ENCODE assay signal across 31 mouse cellular contexts in genomic region chr1:61736550-61736949, GRCm38 (mm10).
DNase-seq lines count a peak whose midpoint lies in the region; ATAC-seq and TF ChIP-seq lines count a peak whose summit lies in the region.
"Had no signal": no experiment of that assay in that cellular context is flagged by ENCODE, and none has a peak within 500 bp of the region (broad histone marks: within the 10 kb centered on the region; RNA-seq: fewer than 3 reads in every experiment).

No protein-coding gene starts in this region.

- DNase-seq in kidney, adult 9 months: peak; percentile 13
- DNase-seq in kidney, postnatal 10 days: no peak
- DNase-seq in stomach, postnatal 0 days (ENCODE audit: low spot score): no peak
- DNase-seq in cerebellum, adult 9-11 months: no peak
- no peak for DNase-seq in left cerebral cortex, adult 9 months (ENCODE audit: low spot score in 2 of 2)
- DNase-seq: adrenal gland, adult 2 months; adrenal gland, postnatal 14 days; B cell, adult 2 months; cerebellum, adult 11 months; cerebellum, adult 2 months; cerebellum, postnatal 10 days; cerebellum, postnatal 36 days; embryo, embryonic 11 days; gastrocnemius, postnatal 25 days; heart, adult 18-20 months; heart, postnatal 10 days; heart, postnatal 36 days had no signal

- TF ChIP-seq EP300 in stomach, postnatal 0 days (optimal IDR thresholded peaks at IDR 0.05): no peak

- no peaks in the 10 kb centered on the region for H3K36me3 ChIP-seq in intestine, embryonic 15.5 days
- H3K36me3 ChIP-seq in intestine, postnatal 0 days (ENCODE audit: control insufficient read depth, insufficient read depth): no peaks in the 10 kb centered on the region
- H3K36me3 ChIP-seq in stomach, postnatal 0 days (ENCODE audit: control insufficient read depth, insufficient read depth, low read length): no peaks in the 10 kb centered on the region
- H3K36me3 ChIP-seq: embryonic facial prominence, embryonic 10.5 days; embryonic facial prominence, embryonic 13.5 days; forebrain, embryonic 12.5 days; forebrain, embryonic 15.5 days; G1E; heart, embryonic 12.5 days; heart, embryonic 15.5 days; hindbrain, embryonic 10.5 days; hindbrain, embryonic 13.5 days had no signal

- TF ChIP-seq CTCF in intestine, postnatal 0 days (IDR thresholded peaks at IDR 0.05; ENCODE audit: low read depth): no peak
- no peak for TF ChIP-seq CTCF in stomach, postnatal 0 days (IDR thresholded peaks at IDR 0.05; ENCODE audit: low read depth)

- ATAC-seq in intestine, embryonic 15.5 days: peak; percentile 83
- ATAC-seq in intestine, postnatal 0 days: peak; percentile 65
- ATAC-seq in stomach, postnatal 0 days (ENCODE audit: low FRiP score, low TSS enrichment): peak; percentile 74
- ATAC-seq: forebrain, embryonic 15.5 days; Patski had no signal

- no peaks in the 10 kb centered on the region for H3K4me1 ChIP-seq in intestine, embryonic 15.5 days (replicated peaks)
- H3K4me1 ChIP-seq in intestine, postnatal 0 days (replicated peaks; ENCODE audit: control insufficient read depth, insufficient read depth, low read length): peaks cover 6% of the 10 kb centered on the region; the same call in 1 of the 2 replicates
- H3K4me1 ChIP-seq in stomach, postnatal 0 days (replicated peaks; ENCODE audit: control insufficient read depth, insufficient read depth): no peaks in the 10 kb centered on the region
- H3K4me1 ChIP-seq: embryonic facial prominence, embryonic 10.5 days; embryonic facial prominence, embryonic 13.5 days; forebrain, embryonic 12.5 days; forebrain, embryonic 15.5 days; heart, embryonic 12.5 days; heart, embryonic 15.5 days; hindbrain, embryonic 10.5 days; hindbrain, embryonic 13.5 days had no signal

- no peaks in the 10 kb centered on the region for H3K9me3 ChIP-seq in intestine, embryonic 15.5 days
- H3K9me3 ChIP-seq in intestine, postnatal 0 days (ENCODE audit: control insufficient read depth): no peaks in the 10 kb centered on the region
- no peaks in the 10 kb centered on the region for H3K9me3 ChIP-seq in stomach, postnatal 0 days (ENCODE audit: control insufficient read depth, low read length)
- H3K9me3 ChIP-seq: embryonic facial prominence, embryonic 10.5 days; embryonic facial prominence, embryonic 13.5 days; forebrain, embryonic 12.5 days; forebrain, embryonic 15.5 days; G1E; heart, embryonic 12.5 days; heart, embryonic 15.5 days; hindbrain, embryonic 10.5 days; hindbrain, embryonic 13.5 days had no signal

- no peak overlapping the region for H3K27ac ChIP-seq in intestine, embryonic 15.5 days
- H3K27ac ChIP-seq in intestine, postnatal 0 days (ENCODE audit: low read depth, low read length): no peak overlapping the region
- H3K27ac ChIP-seq in stomach, postnatal 0 days (replicated peaks): no peak overlapping the region
- H3K27ac ChIP-seq: embryonic facial prominence, embryonic 10.5 days; embryonic facial prominence, embryonic 13.5 days; forebrain, embryonic 12.5 days; forebrain, embryonic 15.5 days; heart, embryonic 15.5 days; hindbrain, embryonic 10.5 days; hindbrain, embryonic 13.5 days had no signal

- no peak overlapping the region for H3K9ac ChIP-seq in intestine, embryonic 15.5 days
- no peak overlapping the region for H3K9ac ChIP-seq in intestine, postnatal 0 days (ENCODE audit: low read depth, low read length)
- no peak overlapping the region for H3K9ac ChIP-seq in stomach, postnatal 0 days (ENCODE audit: low read length)
- H3K9ac ChIP-seq: embryonic facial prominence, embryonic 13.5 days; forebrain, embryonic 12.5 days; forebrain, embryonic 15.5 days; heart, embryonic 12.5 days; heart, embryonic 15.5 days; hindbrain, embryonic 13.5 days had no signal

- H3K4me3 ChIP-seq in intestine, embryonic 15.5 days (replicated peaks): no peak overlapping the region
- no peak overlapping the region for H3K4me3 ChIP-seq in intestine, postnatal 0 days (ENCODE audit: low read depth, low read length)
- no peak overlapping the region for H3K4me3 ChIP-seq in stomach, postnatal 0 days (ENCODE audit: low read depth, low read length)
- H3K4me3 ChIP-seq: embryonic facial prominence, embryonic 10.5 days; embryonic facial prominence, embryonic 13.5 days; erythroblast, embryonic 14.5 days; forebrain, embryonic 12.5 days; forebrain, embryonic 15.5 days; heart, embryonic 12.5 days; heart, embryonic 15.5 days; hindbrain, embryonic 10.5 days; hindbrain, embryonic 13.5 days had no signal

- no peak overlapping the region for H3K4me2 ChIP-seq in intestine, embryonic 15.5 days (replicated peaks)
- no peak overlapping the region for H3K4me2 ChIP-seq in intestine, postnatal 0 days (replicated peaks; ENCODE audit: low read depth)
- H3K4me2 ChIP-seq in stomach, postnatal 0 days (replicated peaks; ENCODE audit: low read depth): no peak overlapping the region
- H3K4me2 ChIP-seq: embryonic facial prominence, embryonic 13.5 days; forebrain, embryonic 12.5 days; forebrain, embryonic 15.5 days; heart, embryonic 12.5 days; heart, embryonic 15.5 days; hindbrain, embryonic 13.5 days had no signal

- no peaks in the 10 kb centered on the region for H3K27me3 ChIP-seq in intestine, embryonic 15.5 days (replicated peaks)
- no peaks in the 10 kb centered on the region for H3K27me3 ChIP-seq in intestine, postnatal 0 days (replicated peaks; ENCODE audit: control insufficient read depth, insufficient read depth, low read length)
- H3K27me3 ChIP-seq in stomach, postnatal 0 days (ENCODE audit: control insufficient read depth, insufficient read depth, low read length): no peaks in the 10 kb centered on the region
- H3K27me3 ChIP-seq: CH12.LX; embryonic facial prominence, embryonic 13.5 days; forebrain, embryonic 12.5 days; forebrain, embryonic 15.5 days; heart, embryonic 12.5 days; heart, embryonic 15.5 days; hindbrain, embryonic 13.5 days; Patski had no signal

- 59% methylated on average over 1 of the region's 1 CpGs for WGBS in intestine, embryonic 15.5 days
- 35% methylated on average over 1 of the region's 1 CpGs for WGBS in intestine, postnatal 0 days
- 59% methylated on average over 1 of the region's 1 CpGs for WGBS in stomach, postnatal 0 days
